Mouse (Mus musculus) erythroblast, embryonic 14.5 days (primary cell): ENCODE results near the gene Adamtsl2.

Source experiments
- GATA1 ChIP-seq: IDR thresholded peaks from 2 replicates; pipeline ENCODE4 v1.6.1; 2012; ENCODE audit warnings: low read length, inconsistent platforms, mixed read lengths
- TAL1 ChIP-seq: IDR thresholded peaks from 3 replicates; pipeline ENCODE4 v1.6.1; 2012; ENCODE audit warnings: low read length, inconsistent platforms, mixed read lengths

DNA sequence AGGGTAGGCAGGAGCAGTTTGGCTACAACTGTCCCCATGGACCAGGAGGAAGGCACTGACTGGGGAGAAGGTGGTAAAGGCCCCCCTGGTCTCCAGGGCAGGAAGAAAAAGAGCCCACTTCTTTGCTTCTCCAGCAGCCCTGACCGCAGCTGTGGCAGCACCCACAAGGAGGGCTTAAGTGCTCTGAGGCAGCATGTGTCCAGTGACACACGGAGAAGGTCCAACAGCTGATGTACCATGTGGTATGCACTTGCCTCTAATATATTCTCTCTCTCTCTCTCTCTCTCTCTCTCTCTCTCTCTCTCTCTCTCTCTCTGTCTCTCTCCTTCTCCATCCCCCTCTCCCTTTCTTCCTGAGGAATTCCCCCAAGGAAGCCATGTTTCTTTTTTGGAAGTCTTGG, 7.2 kb upstream of the Adamtsl2 start, which contains the start of gene Mymk:
- TF ChIP-seq GATA1 (no peak), TAL1 (no peak)
